In genomic region chr6:107749794-107750193, GRCm38 (mm10) we compare ENCODE assay signal across 13 mouse cellular contexts.
DNase-seq lines count a peak whose midpoint lies in the region; ATAC-seq and TF ChIP-seq lines count a peak whose summit lies in the region.
"Had no signal": no experiment of that assay in that cellular context is flagged by ENCODE, and none has a peak within 500 bp of the region (broad histone marks: within the 10 kb centered on the region; RNA-seq: fewer than 3 reads in every experiment).

No protein-coding gene starts in this region.

- DNase-seq in frontal cortex, postnatal 14 days (ENCODE audit: low spot score in 2 of 2): no peak
- peak; percentile 68 for DNase-seq in lung, embryonic 14.5 days
- no peak for DNase-seq in lung, postnatal 25 days (ENCODE audit: low spot score)
- peak; percentile 7 for DNase-seq in adrenal gland, postnatal 25 days
- DNase-seq: cerebellum, postnatal 25 days had no signal

- no peak overlapping the region for H3K9ac ChIP-seq in lung, embryonic 14.5 days
- H3K9ac ChIP-seq in forebrain, embryonic 16.5 days (replicated peaks; ENCODE audit: low read depth, low read length): no peak overlapping the region
- H3K9ac ChIP-seq: embryonic facial prominence, embryonic 13.5 days; limb, embryonic 12.5 days; lung, embryonic 15.5 days had no signal

- no peaks in the 10 kb centered on the region for H3K9me3 ChIP-seq in lung, embryonic 14.5 days (ENCODE audit: low read depth, low read length)
- H3K9me3 ChIP-seq in forebrain, embryonic 16.5 days (ENCODE audit: control insufficient read depth, low read length): no peaks in the 10 kb centered on the region
- H3K9me3 ChIP-seq: embryonic facial prominence, embryonic 13.5 days; limb, embryonic 12.5 days; lung, embryonic 15.5 days had no signal

- H3K36me3 ChIP-seq in lung, embryonic 14.5 days (ENCODE audit: insufficient read depth): no peaks in the 10 kb centered on the region
- H3K36me3 ChIP-seq in forebrain, embryonic 16.5 days (ENCODE audit: control insufficient read depth, insufficient read depth): no peaks in the 10 kb centered on the region
- H3K36me3 ChIP-seq: embryonic facial prominence, embryonic 13.5 days; limb, embryonic 12.5 days; lung, embryonic 15.5 days had no signal

- H3K4me1 ChIP-seq in lung, embryonic 14.5 days (ENCODE audit: insufficient read depth): no peaks in the 10 kb centered on the region
- no peaks in the 10 kb centered on the region; the same call in 1 of the 2 replicates for H3K4me1 ChIP-seq in forebrain, embryonic 16.5 days (replicated peaks; ENCODE audit: control insufficient read depth, insufficient read depth, low read length)
- H3K4me1 ChIP-seq: embryonic facial prominence, embryonic 13.5 days; limb, embryonic 12.5 days; lung, embryonic 15.5 days had no signal

- ATAC-seq in frontal cortex, adult (ENCODE audit: low TSS enrichment): peak; percentile 64; the same call in 1 of the 2 replicates
- peak; percentile 69; the same call in 1 of the 2 replicates for ATAC-seq in lung, embryonic 14.5 days (ENCODE audit: insufficient read depth)
- ATAC-seq in forebrain, embryonic 16.5 days: peak; percentile 75
- no peak for ATAC-seq in megakaryocyte-erythroid progenitor cell, adult 5-6 weeks (replicated peaks; ENCODE audit: low FRiP score, low TSS enrichment, poor library complexity, severe bottlenecking)
- ATAC-seq: midbrain, embryonic 16.5 days; Patski had no signal

- TF ChIP-seq CTCF in lung, embryonic 14.5 days (IDR thresholded peaks at IDR 0.05; ENCODE audit: low read depth): no peak

- no peak overlapping the region for H3K27ac ChIP-seq in lung, embryonic 14.5 days (ENCODE audit: low read depth)
- H3K27ac ChIP-seq in forebrain, embryonic 16.5 days (ENCODE audit: low read length): no peak overlapping the region
- H3K27ac ChIP-seq: embryonic facial prominence, embryonic 13.5 days; limb, embryonic 12.5 days; lung, embryonic 15.5 days had no signal

- no peak overlapping the region for H3K4me3 ChIP-seq in lung, embryonic 14.5 days (ENCODE audit: low read depth, low read length)
- H3K4me3 ChIP-seq in forebrain, embryonic 16.5 days (replicated peaks; ENCODE audit: low read length): no peak overlapping the region
- H3K4me3 ChIP-seq: embryonic facial prominence, embryonic 13.5 days; limb, embryonic 12.5 days; lung, embryonic 15.5 days had no signal

- H3K4me2 ChIP-seq in lung, embryonic 14.5 days: no peak overlapping the region
- H3K4me2 ChIP-seq in forebrain, embryonic 16.5 days (ENCODE audit: low read length): no peak overlapping the region
- H3K4me2 ChIP-seq: embryonic facial prominence, embryonic 13.5 days; limb, embryonic 12.5 days; lung, embryonic 15.5 days had no signal

- H3K27me3 ChIP-seq in lung, embryonic 14.5 days (ENCODE audit: insufficient read depth, low read length): no peaks in the 10 kb centered on the region
- H3K27me3 ChIP-seq in forebrain, embryonic 16.5 days (replicated peaks; ENCODE audit: control insufficient read depth, insufficient read depth, low read length): no peaks in the 10 kb centered on the region
- H3K27me3 ChIP-seq: embryonic facial prominence, embryonic 13.5 days; limb, embryonic 12.5 days; lung, embryonic 15.5 days had no signal

- WGBS in lung, embryonic 14.5 days: 48% methylated on average over 2 of the region's 2 CpGs
- WGBS in forebrain, embryonic 16.5 days: 29% methylated on average over 2 of the region's 2 CpGs

Comparison
In these comparisons a context has a peak if more than half of its experiments do, and no peak if none do; other contexts are left out.
1. DNase-seq: peak in lung, embryonic 14.5 days (single experiment) and adrenal gland, postnatal 25 days (single experiment); none in frontal cortex, postnatal 14 days (0 of 2) and lung, postnatal 25 days (single experiment).